Mouse (Mus musculus) cerebellum, postnatal 25 days (tissue): Measurements from ENCODE around the gene Cd300ld3.
A peak's percentile ranks its signal among the peaks of the same experiment; 100 is the strongest.

Source experiments
- DNase-seq, 2 experiments: peaks; one replicate each; pipeline ENCODE4 v3.0.0; 2021; ENCODE audit warnings: mixed read lengths in 2 of 2

Gene Cd300ld3

GRCm38 (mm10) chr11:115048259-115048658 lies at the start of gene Cd300ld3:
TSS of gene Cd300ld3 (minus strand) at chr11:115048409.
- peak in 1 of 2 experiments; percentile 9 for DNase-seq

GRCm38 (mm10) chr11:115092140-115092539 lies 43.9 kb upstream of the Cd300ld3 start:
- DNase-seq, result peak in 1 of 2 experiments; percentile 28

GRCm38 (mm10) chr11:115091362-115091901 lies 43.2 kb upstream of the Cd300ld3 start, which contains the start of gene Rab37:
TSS of gene Rab37 (plus strand) at chr11:115091431.
- peak; percentile 80 to 81 for DNase-seq

GRCm38 (mm10) chr11:115089853-115090252 lies 41.6 kb upstream of the Cd300ld3 start:
- peak in 1 of 2 experiments; percentile 46 for DNase-seq

- no peak for DNase-seq
Measured at GRCm38 (mm10) chr11:115086213-115086612, 38.0 kb upstream of the Cd300ld3 start.

GRCm38 (mm10) chr11:115085064-115085463 lies 36.9 kb upstream of the Cd300ld3 start:
- DNase-seq, result no peak

GRCm38 (mm10) chr11:115084595-115084994 lies 36.4 kb upstream of the Cd300ld3 start:
- peak; percentile 43 to 54 for DNase-seq

GRCm38 (mm10) chr11:115083376-115084139 lies 35.3 kb upstream of the Cd300ld3 start:
- peak; percentile 81 to 91 for DNase-seq

- no peak for DNase-seq
Measured at GRCm38 (mm10) chr11:115082196-115082595, 34.0 kb upstream of the Cd300ld3 start.

- DNase-seq, result no peak
Measured at GRCm38 (mm10) chr11:115081373-115081772, 33.2 kb upstream of the Cd300ld3 start.

GRCm38 (mm10) chr11:115080886-115081285 lies 32.7 kb upstream of the Cd300ld3 start:
- peak; percentile 75 for DNase-seq

GRCm38 (mm10) chr11:115078680-115079079 lies 30.5 kb upstream of the Cd300ld3 start:
- no peak for DNase-seq

- no peak for DNase-seq
Measured at GRCm38 (mm10) chr11:115077436-115077835, 29.2 kb upstream of the Cd300ld3 start.

- DNase-seq, result no peak
Measured at GRCm38 (mm10) chr11:115075859-115076258, 27.6 kb upstream of the Cd300ld3 start.

- DNase-seq, result no peak
Measured at GRCm38 (mm10) chr11:115075407-115075806, 27.2 kb upstream of the Cd300ld3 start.

- DNase-seq, result no peak
Measured at GRCm38 (mm10) chr11:115073002-115073401, 24.8 kb upstream of the Cd300ld3 start.

GRCm38 (mm10) chr11:115071631-115072294 lies 23.6 kb upstream of the Cd300ld3 start:
- DNase-seq, result no peak

- DNase-seq, result no peak
Measured at GRCm38 (mm10) chr11:115071015-115071551, 22.9 kb upstream of the Cd300ld3 start.

- DNase-seq, result peak in 1 of 2 experiments; percentile 1
Measured at GRCm38 (mm10) chr11:115066768-115067167, 18.6 kb upstream of the Cd300ld3 start.

- no peak for DNase-seq
Measured at GRCm38 (mm10) chr11:115062077-115062476, 13.9 kb upstream of the Cd300ld3 start, which contains the start of gene Cd300e. TSS of gene Cd300e (minus strand) at chr11:115062177.

GRCm38 (mm10) chr11:115059797-115060196 lies 11.6 kb upstream of the Cd300ld3 start:
- no peak for DNase-seq

GRCm38 (mm10) chr11:115058701-115059100 lies 10.5 kb upstream of the Cd300ld3 start:
- DNase-seq, result no peak

- no peak for DNase-seq
Measured at GRCm38 (mm10) chr11:115054537-115054936, 6.3 kb upstream of the Cd300ld3 start.
